Mouse (Mus musculus) granulocyte monocyte progenitor cell, adult 5-6 weeks (primary cell): ENCODE measurements around the gene Smim9. TPM values are rescaled to one million over a fixed set of nuclear protein-coding genes. Genes with fewer than 3 reads are reported as not detected.

Source experiments
- ATAC-seq: replicated peaks from 2 replicates; pipeline ENCODE4 v1.8.0; 2016; ENCODE audit warnings: mild to moderate bottlenecking, moderate TSS enrichment, inconsistent platforms; ENCODE audit not compliant: poor library complexity, severe bottlenecking
- total RNA-seq, 2 experiments: library from RNA; stranded (forward) in 1 of 2; stranded (reverse) in 1 of 2; fragments of 200-712, 200-1000 nt in 1 of 2; fragments of >200 nt in 1 of 2; fragmentation: Nextera tagmentation in 1 of 2; gene quantifications; 2 replicates each; pipeline ENCODE4 v1.2.3; 2014 to 2017

The Smim9 gene
- not detected in 2 replicates for total RNA-seq (2014; fragmentation: Nextera tagmentation)
- total RNA-seq (2017) = not detected in 2 replicates

GRCm38 (mm10) chrX:75163670-75164069 is at the start of gene Smim9:
Smim9 (minus strand) TSS chrX:75163770.
- no peak for ATAC-seq

DNA sequence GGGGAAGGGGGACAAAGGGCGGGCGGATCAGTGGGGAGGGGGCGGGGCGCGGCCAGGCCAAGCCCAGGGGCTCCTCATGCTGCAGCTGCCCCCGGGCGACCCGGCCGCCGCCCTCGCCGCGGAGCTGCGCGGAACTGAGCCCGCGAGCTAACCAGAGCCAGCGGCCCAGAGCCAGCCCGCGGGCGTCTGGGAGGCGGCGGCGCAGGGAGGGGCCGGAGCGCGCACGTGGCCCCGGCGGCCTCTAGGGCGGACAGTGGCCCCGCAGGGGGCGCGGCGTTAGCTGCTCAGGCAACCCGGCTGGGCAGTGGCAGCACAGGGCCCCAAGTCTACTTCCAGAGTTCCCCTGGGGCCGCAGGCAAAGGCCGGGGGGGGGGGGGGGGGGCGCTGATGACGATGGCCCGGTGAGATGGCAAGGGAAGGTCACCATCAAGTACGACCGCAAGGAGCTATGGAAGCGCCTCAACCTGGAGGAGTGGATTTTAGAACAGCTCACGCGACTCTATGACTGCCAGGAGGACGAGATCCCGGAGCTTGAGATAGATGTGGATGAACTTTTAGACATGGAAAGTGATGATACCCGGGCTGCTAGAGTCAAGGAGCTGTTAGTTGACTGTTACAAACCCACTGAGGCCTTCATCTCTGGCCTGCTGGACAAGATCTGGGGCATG is 7.9 kb downstream of the Smim9 start:
- peak; percentile 93 for ATAC-seq

GRCm38 (mm10) chrX:75152249-75152648 is 11.3 kb downstream of the Smim9 start:
- no peak for ATAC-seq

- ATAC-seq = no peak
Observed at GRCm38 (mm10) chrX:75150304-75150703, 13.3 kb downstream of the Smim9 start.

DNA sequence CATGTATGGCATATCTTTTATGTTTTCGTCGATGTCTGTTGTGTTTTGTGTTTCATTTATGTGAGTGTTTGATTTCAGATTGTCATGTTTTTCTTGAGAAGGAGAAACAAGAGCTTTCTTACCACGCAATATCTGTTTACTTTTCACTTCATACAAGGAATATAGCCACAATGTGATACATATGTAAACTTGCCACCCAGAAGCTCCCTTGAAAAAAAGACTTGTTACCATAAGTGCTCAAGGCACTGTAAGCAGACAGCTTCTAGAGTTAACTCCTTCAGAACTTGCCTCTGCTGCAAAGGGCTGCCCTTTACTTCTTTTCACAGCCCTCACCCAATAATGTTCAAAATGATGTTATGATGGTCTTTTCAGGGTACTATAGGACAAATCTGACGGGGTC is 15.2 kb downstream of the Smim9 start:
- ATAC-seq = no peak

GRCm38 (mm10) chrX:75143124-75143555 is 20.4 kb downstream of the Smim9 start:
- peak; percentile 79 for ATAC-seq

- ATAC-seq = no peak
Observed at GRCm38 (mm10) chrX:75138182-75138581, 25.4 kb downstream of the Smim9 start.

- no peak for ATAC-seq
Observed at GRCm38 (mm10) chrX:75137729-75138128, 25.8 kb downstream of the Smim9 start.

GRCm38 (mm10) chrX:75136938-75137337 is 26.6 kb downstream of the Smim9 start:
- no peak for ATAC-seq

GRCm38 (mm10) chrX:75130467-75131160 is 33.0 kb downstream of the Smim9 start, which contains the start of gene Mpp1:
Mpp1 (minus strand) TSS chrX:75131016.
- peak; percentile 89 for ATAC-seq

DNA sequence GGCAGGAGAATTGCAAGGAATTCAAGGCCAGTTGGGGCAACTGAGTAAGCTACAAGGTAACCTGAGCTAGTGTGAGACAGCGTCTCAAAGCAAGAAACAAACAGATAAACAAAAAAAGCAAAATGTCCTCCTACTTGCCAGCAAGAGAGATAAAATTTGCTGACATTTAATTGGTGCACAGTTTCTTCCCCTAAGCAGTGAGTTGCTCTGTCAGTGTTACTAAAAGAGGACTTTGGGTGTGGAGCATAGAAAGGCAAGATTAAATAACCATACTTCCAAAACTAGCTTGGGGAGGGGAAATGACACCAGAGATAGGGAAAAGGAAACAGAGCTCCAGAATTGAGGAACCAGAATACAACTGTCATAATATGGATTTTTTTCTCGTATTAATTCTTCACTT is 34.1 kb downstream of the Smim9 start:
- ATAC-seq = peak; percentile 6; the same call in 1 of the 2 replicates

- no peak for ATAC-seq
Observed at GRCm38 (mm10) chrX:75128333-75128980, 35.1 kb downstream of the Smim9 start.

GRCm38 (mm10) chrX:75126893-75127292 is 36.7 kb downstream of the Smim9 start:
- peak; percentile 71 for ATAC-seq

DNA sequence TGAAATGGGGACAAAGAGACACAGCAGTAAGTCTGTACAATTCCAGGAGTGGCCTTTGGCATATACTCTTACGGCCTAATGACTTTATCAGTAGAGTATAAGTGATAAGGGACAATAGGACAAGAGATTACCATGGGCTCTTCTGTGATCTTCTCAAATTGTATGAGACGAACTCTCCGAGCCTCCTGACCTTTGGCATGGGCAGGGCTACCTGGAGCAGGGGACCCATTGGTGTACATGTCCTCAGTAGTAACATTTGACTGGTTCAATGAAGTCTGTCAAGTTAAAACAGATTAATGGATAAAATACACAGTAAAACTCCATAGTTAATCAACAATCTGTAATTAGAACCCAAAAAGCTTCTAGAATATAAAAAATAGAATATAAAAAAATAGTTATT is 38.0 kb downstream of the Smim9 start:
- no peak for ATAC-seq

DNA sequence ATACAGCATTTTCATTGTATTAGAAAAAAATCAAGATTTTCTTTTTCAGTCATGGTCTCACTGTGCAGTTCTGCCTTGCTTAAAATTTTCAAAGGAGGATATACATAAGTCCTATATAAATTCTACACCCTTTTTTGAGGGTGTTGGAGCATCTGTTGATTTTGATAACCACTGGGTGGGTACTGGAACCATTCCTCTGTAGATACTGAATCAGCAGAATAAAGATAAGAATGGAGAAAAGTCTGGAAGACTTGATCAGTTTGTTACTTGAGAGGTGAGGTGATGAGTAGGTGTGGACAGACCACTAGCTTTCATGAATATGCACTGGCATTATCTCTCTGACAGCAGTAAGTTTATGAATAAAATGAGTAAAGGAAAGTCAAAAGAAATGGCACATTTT is 48.0 kb downstream of the Smim9 start:
- no peak for ATAC-seq

DNA sequence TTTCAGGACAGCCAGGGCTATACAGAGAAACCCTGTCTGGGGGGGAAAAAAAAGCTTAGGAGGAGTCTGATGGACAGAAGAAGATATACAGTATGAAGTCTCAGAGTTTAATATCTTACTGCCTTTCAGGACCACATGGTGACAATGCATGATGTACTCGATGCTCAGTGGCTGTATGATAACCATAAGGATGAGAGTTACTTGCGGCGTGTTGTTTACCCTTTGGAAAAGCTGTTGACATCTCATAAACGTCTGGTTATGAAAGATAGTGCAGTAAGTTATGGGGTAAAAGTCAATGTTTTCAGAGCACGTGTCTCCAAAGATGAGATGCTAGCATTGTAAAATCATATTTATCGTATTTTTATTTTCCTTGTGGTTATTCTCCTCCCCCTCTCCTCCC is 61.3 kb downstream of the Smim9 start:
- no peak for ATAC-seq

DNA sequence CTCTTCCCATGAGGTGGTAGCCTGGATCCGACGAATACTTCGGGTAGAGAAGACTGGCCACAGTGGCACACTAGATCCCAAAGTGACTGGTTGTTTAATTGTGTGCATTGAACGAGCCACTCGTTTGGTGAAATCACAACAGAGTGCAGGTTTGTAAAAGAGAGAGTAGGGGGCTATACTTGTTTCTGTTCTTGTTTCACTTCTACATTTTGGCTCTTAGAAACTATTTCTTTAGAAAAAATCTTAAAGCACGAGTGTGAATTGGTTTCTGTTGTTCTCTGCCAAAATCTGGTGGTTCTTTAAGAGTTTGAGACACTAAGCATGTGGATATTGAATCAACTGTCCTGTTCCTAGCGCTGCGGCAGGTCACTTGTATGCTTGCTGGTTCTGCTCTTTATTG is 64.8 kb downstream of the Smim9 start:
- ATAC-seq = no peak

DNA sequence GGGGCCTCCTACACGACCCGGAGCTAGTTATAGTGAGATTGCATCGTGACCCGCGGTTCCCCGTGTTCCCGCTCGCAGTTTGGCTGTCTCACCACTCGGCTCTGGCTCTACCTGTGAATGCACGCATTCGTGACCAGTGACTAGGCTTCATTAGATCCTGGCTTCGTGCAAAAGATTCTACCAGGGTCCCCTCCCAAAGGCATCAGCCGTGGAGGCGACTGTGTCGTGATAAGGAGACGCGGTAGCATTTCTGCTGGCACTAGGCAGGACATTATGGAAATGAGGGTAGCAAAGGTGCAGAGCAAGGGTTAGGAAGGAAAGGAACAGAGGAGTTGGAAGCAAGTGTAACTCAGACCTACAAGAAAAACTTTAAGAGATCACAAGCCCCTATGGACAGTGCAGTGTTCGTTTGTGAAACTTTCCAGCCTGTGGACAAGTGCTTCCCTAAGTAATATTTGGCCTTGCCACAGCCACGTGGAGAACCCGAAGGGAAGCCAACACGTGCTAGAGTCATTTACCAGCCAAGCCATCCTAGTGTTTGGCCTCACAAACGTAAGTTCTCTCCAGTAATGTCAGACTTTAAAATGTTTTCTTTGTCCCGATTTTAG is 67.3 kb downstream of the Smim9 start:
- ATAC-seq = peak; percentile 28
